Mouse (Mus musculus): ENCODE measurements around the gene Exosc5.

- TF ChIP-seq CTCF (IDR thresholded peaks at IDR 0.05; ENCODE audit: low read depth, low read length) (no peak), POLR2AphosphoS5 (IDR thresholded peaks at IDR 0.05; ENCODE audit: insufficient replicate concordance, low read depth, low read length) (no peak), GATA2 (IDR thresholded peaks at IDR 0.05; ENCODE audit: borderline replicate concordance, low read depth, low read length) (no peak), TAL1 (conservative IDR thresholded peaks at IDR 0.05; ENCODE audit: low read depth, low read length) (no peak), GATA1 (IDR thresholded peaks at IDR 0.05; ENCODE audit: borderline replicate concordance, low read length) (no peak)
These were observed 44.9 kb upstream of the Exosc5 start for GRCm38 (mm10) chr7:25614086-25614485.

All from G1E (cell line).